Mouse (Mus musculus) testis, adult 2 months (tissue): ENCODE measurements around the gene Mllt10.
A peak's percentile ranks its signal among the peaks of the same experiment; 100 is the strongest.

Source experiments
- CTCF ChIP-seq: fragments of 200-500 bp; IDR thresholded peaks from 2 replicates; pipeline ENCODE4 v1.5.1; 2012; ENCODE audit warnings: low read depth, mild to moderate bottlenecking, inconsistent platforms, low read length, moderate library complexity; ENCODE audit not compliant: control insufficient read depth, insufficient read depth, insufficient replicate concordance
- POLR2A ChIP-seq: fragments of 200-500 bp; IDR thresholded peaks from 2 replicates; pipeline ENCODE4 v1.6.1; 2012; ENCODE audit warnings: low read depth, mild to moderate bottlenecking, inconsistent platforms, low read length, moderate library complexity; ENCODE audit not compliant: control insufficient read depth

- no peak for TF ChIP-seq POLR2A
- peak; percentile 39; the same call in 1 of the 2 replicates for TF ChIP-seq CTCF
These were observed 162.8 kb downstream of the Mllt10 start for GRCm38 (mm10) chr2:18217867-18218266.
